Mouse (Mus musculus) liver, embryonic 15.5 days (tissue): Measurements from ENCODE around the gene Gm11099. TPM values are rescaled to one million over a fixed set of nuclear protein-coding genes. Genes with fewer than 3 reads are reported as not detected.

Source experiments
- ATAC-seq: fragments of 200-750 bp; cut with Nextera tagmentation; 2 replicates; pipeline ENCODE4 v1.8.0; 2017; ENCODE audit warnings: moderate number of reproducible peaks, mild to moderate bottlenecking, moderate library complexity; ENCODE audit not compliant: insufficient read depth
- H3K27ac ChIP-seq: fragments of 300-500 bp; sonication (generic); replicated peaks from 2 replicates; pipeline ENCODE4 v1.5.1; 2015; ENCODE audit warnings: mild to moderate bottlenecking, inconsistent platforms
- H3K27me3 ChIP-seq: fragments of 300-500 bp; sonication (generic); 2 replicates; pipeline ENCODE4 v1.6.1; 2015; ENCODE audit warnings: mild to moderate bottlenecking, inconsistent platforms
- H3K36me3 ChIP-seq: fragments of 300-500 bp; sonication (generic); replicated peaks from 2 replicates; pipeline ENCODE4 v1.6.1; 2015; ENCODE audit warnings: moderate library complexity, mild to moderate bottlenecking, inconsistent platforms
- H3K4me1 ChIP-seq: fragments of 300-500 bp; sonication (generic); replicated peaks from 2 replicates; pipeline ENCODE4 v1.6.1; 2015; ENCODE audit warnings: inconsistent platforms
- H3K4me2 ChIP-seq: fragments of 300-500 bp; sonication (generic); 2 replicates; pipeline ENCODE4 v1.6.1; 2015; ENCODE audit warnings: moderate library complexity, mild to moderate bottlenecking, inconsistent platforms
- H3K4me3 ChIP-seq: fragments of 300-500 bp; sonication (generic); replicated peaks from 2 replicates; pipeline ENCODE4 v1.5.1; 2015; ENCODE audit warnings: mild to moderate bottlenecking, inconsistent platforms
- H3K9ac ChIP-seq: fragments of 300-500 bp; sonication (generic); 2 replicates; pipeline ENCODE4 v1.6.1; 2015; ENCODE audit warnings: moderate library complexity, mild to moderate bottlenecking, inconsistent platforms
- H3K9me3 ChIP-seq: fragments of 300-500 bp; sonication (generic); replicated peaks from 2 replicates; pipeline ENCODE4 v1.6.1; 2016; ENCODE audit warnings: inconsistent platforms
- WGBS: fragments of 180-500 bp; shearing (Covaris S2); methylation state at CpG from one replicate; pipeline ENCODE4 v1.1.7; 2015; ENCODE audit warnings: mixed read lengths; ENCODE audit not compliant: insufficient replicate concordance; 5-methylcytosine and 5-hydroxymethylcytosine counted together
- polyA plus RNA-seq: library from polyadenylated mRNA; unstranded; fragments of >200 nt; fragmentation: Nextera tagmentation; extraction: Ambion mirVana; gene quantifications from 2 replicates; pipeline ENCODE4 v1.2.1, GENCODE M21; 2015

Gene Gm11099
- polyA plus RNA-seq, 1 experiment from 2014 or later = not detected

GRCm38 (mm10) chr2:58912339-58912738 lies 53.1 kb downstream of the Gm11099 start:
- Histone ChIP-seq H3K4me3 (no peak overlapping the region), H3K4me2 (no peak overlapping the region), H3K27me3 (no peaks in the 10 kb centered on the region), H3K36me3 (no peaks in the 10 kb centered on the region), H3K4me1 (no peaks in the 10 kb centered on the region), H3K27ac (no peak overlapping the region), H3K9me3 (no peaks in the 10 kb centered on the region), H3K9ac (no peak overlapping the region)
- ATAC-seq = no peak
- WGBS = 42% methylated on average over 2 of the region's 9 CpGs

GRCm38 (mm10) chr2:58918351-58918750 lies 59.1 kb downstream of the Gm11099 start:
- Histone ChIP-seq H3K9ac (no peak overlapping the region), H3K4me1 (no peaks in the 10 kb centered on the region), H3K9me3 (no peaks in the 10 kb centered on the region), H3K27ac (no peak overlapping the region), H3K4me3 (no peak overlapping the region), H3K36me3 (no peaks in the 10 kb centered on the region), H3K27me3 (no peaks in the 10 kb centered on the region), H3K4me2 (no peak overlapping the region)
- no peak for ATAC-seq
- 56% methylated on average over 4 of the region's 4 CpGs for WGBS

- WGBS = 76% methylated on average over 2 of the region's 2 CpGs
- Histone ChIP-seq H3K4me3 (no peak overlapping the region), H3K9me3 (no peaks in the 10 kb centered on the region), H3K27ac (no peak overlapping the region), H3K4me1 (no peaks in the 10 kb centered on the region), H3K27me3 (no peaks in the 10 kb centered on the region), H3K9ac (no peak overlapping the region), H3K4me2 (no peak overlapping the region), H3K36me3 (no peaks in the 10 kb centered on the region)
- no peak for ATAC-seq
Measured at GRCm38 (mm10) chr2:58925551-58925950, 66.3 kb downstream of the Gm11099 start.

GRCm38 (mm10) chr2:58941361-58941760 lies 82.1 kb downstream of the Gm11099 start:
- Histone ChIP-seq H3K9ac (no peak overlapping the region), H3K9me3 (no peaks in the 10 kb centered on the region), H3K4me3 (no peak overlapping the region), H3K27me3 (no peaks in the 10 kb centered on the region), H3K4me2 (no peak overlapping the region), H3K36me3 (no peaks in the 10 kb centered on the region), H3K4me1 (no peaks in the 10 kb centered on the region), H3K27ac (no peak overlapping the region)
- no peak for ATAC-seq
- 71% methylated on average over 4 of the region's 4 CpGs for WGBS

GRCm38 (mm10) chr2:58948796-58949195 lies 89.6 kb downstream of the Gm11099 start:
- Histone ChIP-seq H3K27me3 (no peaks in the 10 kb centered on the region), H3K4me1 (no peaks in the 10 kb centered on the region), H3K4me3 (no peak overlapping the region), H3K4me2 (no peak overlapping the region), H3K9ac (no peak overlapping the region), H3K36me3 (no peaks in the 10 kb centered on the region), H3K9me3 (no peaks in the 10 kb centered on the region), H3K27ac (no peak overlapping the region)
- WGBS = 64% methylated on average over 7 of the region's 7 CpGs
- no peak for ATAC-seq

- H3K27ac ChIP-seq = no peak overlapping the region
Measured at GRCm38 (mm10) chr2:58952101-58952500, 92.9 kb downstream of the Gm11099 start.

GRCm38 (mm10) chr2:58956351-58956750 lies 97.1 kb downstream of the Gm11099 start:
- no peaks in the 10 kb centered on the region for H3K36me3 ChIP-seq
- no peak for ATAC-seq
- WGBS = 64% methylated on average over 2 of the region's 2 CpGs
- no peaks in the 10 kb centered on the region for H3K27me3 ChIP-seq
- H3K4me1 ChIP-seq = no peaks in the 10 kb centered on the region
- no peak overlapping the region for H3K27ac ChIP-seq
- H3K9ac ChIP-seq = no peak overlapping the region
- no peak overlapping the region for H3K4me3 ChIP-seq
- no peaks in the 10 kb centered on the region for H3K9me3 ChIP-seq
- no peak overlapping the region for H3K4me2 ChIP-seq

More at GRCm38 (mm10) chr2:58952101-58952500, 92.9 kb downstream of the Gm11099 start:
- H3K4me3 ChIP-seq = no peak overlapping the region
- no peak overlapping the region for H3K9ac ChIP-seq
- 61% methylated on average over 3 of the region's 3 CpGs for WGBS
- no peak for ATAC-seq
- H3K4me2 ChIP-seq = no peak overlapping the region
- H3K27me3 ChIP-seq = no peaks in the 10 kb centered on the region
- H3K9me3 ChIP-seq = no peaks in the 10 kb centered on the region
- H3K4me1 ChIP-seq = no peaks in the 10 kb centered on the region
- no peaks in the 10 kb centered on the region for H3K36me3 ChIP-seq

GRCm38 (mm10) chr2:58956770-58957300 lies 97.6 kb downstream of the Gm11099 start:
- ATAC-seq = no peak

More at GRCm38 (mm10) chr2:58956770-58957300, 97.6 kb downstream of the Gm11099 start:
- no peak overlapping the region for H3K4me2 ChIP-seq
- H3K4me1 ChIP-seq = no peaks in the 10 kb centered on the region
- no peak overlapping the region for H3K27ac ChIP-seq
- H3K27me3 ChIP-seq = no peaks in the 10 kb centered on the region
- no peaks in the 10 kb centered on the region for H3K36me3 ChIP-seq
- 53% methylated on average over 2 of the region's 2 CpGs for WGBS
- no peaks in the 10 kb centered on the region for H3K9me3 ChIP-seq
- H3K9ac ChIP-seq = no peak overlapping the region
- H3K4me3 ChIP-seq = no peak overlapping the region
